Mouse (Mus musculus) right cerebral cortex, adult 2 months (tissue): ENCODE data around the gene Ucp2.
A peak's percentile ranks its signal among the peaks of the same experiment; 100 is the strongest.

ENCODE experiments used
- DNase-seq, 2 experiments: peaks; one replicate each; pipeline ENCODE4 v3.0.0; 2021 to 2022; ENCODE audit warnings: low spot score in 2 of 2

The Ucp2 gene

GRCm38 (mm10) chr7:100493117-100493483 is at the start of gene Ucp2:
Gene Ucp2, plus strand, starts transcription at chr7:100493337.
- peak; percentile 48 to 59 for DNase-seq

GRCm38 (mm10) chr7:100443728-100444127 is 49.4 kb upstream of the Ucp2 start:
- DNase-seq, result no peak

GRCm38 (mm10) chr7:100446271-100446670 is 46.9 kb upstream of the Ucp2 start:
- DNase-seq, result peak in 1 of 2 experiments; percentile 18

- DNase-seq, result no peak
Measured at GRCm38 (mm10) chr7:100448530-100448929, 44.6 kb upstream of the Ucp2 start.

GRCm38 (mm10) chr7:100448985-100449384 is 44.2 kb upstream of the Ucp2 start:
- DNase-seq, result no peak

GRCm38 (mm10) chr7:100458153-100458552 is 35.0 kb upstream of the Ucp2 start:
- no peak for DNase-seq

GRCm38 (mm10) chr7:100459862-100460261 is 33.3 kb upstream of the Ucp2 start:
- no peak for DNase-seq

GRCm38 (mm10) chr7:100461621-100462151 is 31.5 kb upstream of the Ucp2 start:
- DNase-seq, result peak; percentile 66 to 78

GRCm38 (mm10) chr7:100463194-100463593 is 29.9 kb upstream of the Ucp2 start:
- no peak for DNase-seq

- no peak for DNase-seq
Measured at GRCm38 (mm10) chr7:100463757-100464156, 29.4 kb upstream of the Ucp2 start.

- DNase-seq, result no peak
Measured at GRCm38 (mm10) chr7:100464248-100464647, 28.9 kb upstream of the Ucp2 start.

- no peak for DNase-seq
Measured at GRCm38 (mm10) chr7:100465248-100465647, 27.9 kb upstream of the Ucp2 start.

GRCm38 (mm10) chr7:100465656-100466309 is 27.4 kb upstream of the Ucp2 start:
- DNase-seq, result no peak

- DNase-seq, result no peak
Measured at GRCm38 (mm10) chr7:100466781-100467510, 26.2 kb upstream of the Ucp2 start.

- DNase-seq, result no peak
Measured at GRCm38 (mm10) chr7:100468761-100469160, 24.4 kb upstream of the Ucp2 start.

- DNase-seq, result no peak
Measured at GRCm38 (mm10) chr7:100469502-100469901, 23.6 kb upstream of the Ucp2 start.

GRCm38 (mm10) chr7:100470796-100471406 is 22.2 kb upstream of the Ucp2 start:
- no peak for DNase-seq

- DNase-seq, result no peak
Measured at GRCm38 (mm10) chr7:100471407-100471797, 21.7 kb upstream of the Ucp2 start.

- no peak for DNase-seq
Measured at GRCm38 (mm10) chr7:100472777-100473176, 20.4 kb upstream of the Ucp2 start, which contains the start of gene Ucp3. Gene Ucp3, plus strand, starts transcription at chr7:100472990.

GRCm38 (mm10) chr7:100473846-100474454 is 19.2 kb upstream of the Ucp2 start:
- DNase-seq, result no peak

GRCm38 (mm10) chr7:100474680-100475079 is 18.5 kb upstream of the Ucp2 start:
- no peak for DNase-seq
